Mouse (Mus musculus) left cerebral cortex, postnatal 10 days (tissue): Measurements from ENCODE around the gene Fgf15. TPM values are rescaled to one million over a fixed set of nuclear protein-coding genes. Genes with fewer than 3 reads are reported as not detected.
"Not testable (repeated sequence)": the region's sequence is repeated elsewhere in the genome, so short reads cannot be mapped to it uniquely, and the experiment has no call there.

ENCODE experiments used
- DNase-seq, 2 experiments: peaks; one replicate each; pipeline ENCODE4 v3.0.0; 2021 to 2022; ENCODE audit warnings: low spot score in 2 of 2, mixed read lengths in 1 of 2; ENCODE audit errors: extremely low spot score in 1 of 2
- intact Hi-C: fragments of 180-260 bp; cut with DNase I; formaldehyde crosslinking; loops from one replicate; pipeline ENCODE4 v1.15.1; 2025
- total RNA-seq, 2 experiments: library from RNA; stranded (reverse); gene quantifications; 2 replicates each; pipeline ENCODE4 v1.2.3; 2021

Gene Fgf15
- total RNA-seq, 2 experiments from 2014 or later: not detected

DNA sequence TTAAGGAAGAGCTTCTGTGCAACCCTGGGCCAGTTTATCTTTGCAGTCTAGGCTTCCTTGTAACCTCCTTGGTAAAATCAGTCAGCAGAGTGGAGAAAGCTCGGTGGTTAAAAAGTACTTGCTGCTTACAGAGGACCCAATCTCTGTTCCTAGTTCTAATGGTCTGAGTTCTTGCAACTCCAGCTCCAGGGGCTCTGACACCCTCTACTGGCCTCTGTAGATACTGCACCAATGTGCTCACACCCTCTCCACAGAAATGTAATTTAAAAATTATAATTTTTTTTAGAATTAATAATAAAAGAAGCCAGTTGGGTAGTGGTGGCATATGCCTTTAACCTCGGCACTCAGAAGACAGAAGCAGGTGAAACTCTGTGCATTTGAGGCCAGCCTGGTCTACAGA, 8.7 kb upstream of the Fgf15 start:
- DNase-seq: no peak
- intact Hi-C loops: no loop called here

DNA sequence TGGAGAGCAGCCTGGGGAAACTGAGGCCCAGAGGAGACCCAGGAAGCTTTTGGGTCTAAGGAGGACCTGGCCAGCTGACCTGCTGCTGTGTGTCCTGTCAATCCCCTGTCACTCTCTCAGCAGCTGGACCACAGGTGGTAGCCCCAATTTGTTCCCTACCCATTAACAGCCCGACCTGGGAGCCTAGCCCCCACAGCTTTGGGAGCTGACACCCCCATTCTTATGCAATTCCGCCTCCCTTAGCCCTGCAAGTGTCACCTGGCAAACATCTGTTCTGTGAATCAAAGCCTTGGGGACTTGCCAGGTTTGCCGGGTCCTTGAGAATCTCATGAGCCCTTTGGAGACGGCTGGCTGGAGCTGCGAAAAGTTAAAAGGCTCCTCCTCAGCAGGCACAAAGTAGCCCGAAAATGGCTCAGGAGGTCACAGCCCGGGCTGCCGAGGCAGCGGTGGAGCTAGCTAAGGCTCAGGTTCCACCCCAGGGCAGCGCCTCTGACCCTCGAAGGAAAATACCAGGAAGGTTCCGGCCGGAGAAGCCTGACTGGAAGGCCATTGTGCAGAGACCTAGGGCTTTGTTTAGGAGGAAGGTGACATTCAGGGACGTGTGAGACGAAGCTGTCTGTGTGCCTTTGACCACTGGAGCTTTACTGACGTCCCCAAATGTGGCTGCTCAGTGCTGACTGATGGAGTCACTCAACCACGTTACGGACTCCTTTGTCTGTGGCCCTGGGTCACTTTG, 7.6 kb upstream of the Fgf15 start:
- intact Hi-C loops: no loop called here
- no peak for DNase-seq

DNA sequence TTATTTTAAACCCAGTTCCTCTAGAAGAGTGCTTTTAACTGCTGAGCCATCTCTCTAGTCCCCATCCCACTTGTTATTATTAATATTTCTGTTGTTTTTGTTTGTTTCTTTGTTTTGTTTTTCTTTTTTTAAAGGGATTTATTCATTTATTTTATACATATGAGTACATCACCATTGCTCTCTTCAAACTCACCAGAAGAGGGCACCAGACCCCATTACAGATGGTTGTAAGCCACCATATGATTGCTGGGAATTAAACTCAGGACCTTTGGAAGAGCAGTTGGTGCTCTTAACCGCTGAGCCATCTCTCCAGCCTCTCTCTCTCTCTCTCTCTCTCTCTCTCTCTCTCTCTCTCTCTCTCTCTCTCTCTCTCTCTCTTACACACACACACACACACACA, 5.7 kb upstream of the Fgf15 start:
- DNase-seq: not testable (repeated sequence)
- intact Hi-C loops: loop anchor here (5.0 kb wide), 2 partner anchors 48 to 303 kb away; no protein-coding TSS in a partner anchor

DNA sequence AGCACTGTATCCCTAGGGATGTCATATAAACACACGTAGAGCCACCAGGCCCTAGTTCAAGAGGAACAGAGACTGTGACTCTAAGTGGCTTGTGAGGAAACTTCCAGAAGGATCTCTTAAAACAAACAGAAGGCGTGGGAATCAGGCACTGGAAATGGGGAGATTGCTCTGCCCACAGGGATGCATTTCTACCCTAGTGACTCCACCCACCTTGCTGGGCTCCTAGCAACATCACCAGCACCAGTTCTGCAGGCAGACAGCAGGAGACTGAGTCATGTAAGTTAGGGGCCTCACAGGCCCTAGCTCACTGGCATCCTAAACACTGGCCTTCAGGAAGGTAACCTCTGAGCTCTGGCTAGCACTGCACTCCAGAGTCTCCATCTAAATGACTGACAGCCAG, 4.5 kb upstream of the Fgf15 start:
- intact Hi-C loops: loop anchor here (5.0 kb wide), 2 partner anchors 50 to 305 kb away; no protein-coding TSS in a partner anchor
- DNase-seq: no peak

DNA sequence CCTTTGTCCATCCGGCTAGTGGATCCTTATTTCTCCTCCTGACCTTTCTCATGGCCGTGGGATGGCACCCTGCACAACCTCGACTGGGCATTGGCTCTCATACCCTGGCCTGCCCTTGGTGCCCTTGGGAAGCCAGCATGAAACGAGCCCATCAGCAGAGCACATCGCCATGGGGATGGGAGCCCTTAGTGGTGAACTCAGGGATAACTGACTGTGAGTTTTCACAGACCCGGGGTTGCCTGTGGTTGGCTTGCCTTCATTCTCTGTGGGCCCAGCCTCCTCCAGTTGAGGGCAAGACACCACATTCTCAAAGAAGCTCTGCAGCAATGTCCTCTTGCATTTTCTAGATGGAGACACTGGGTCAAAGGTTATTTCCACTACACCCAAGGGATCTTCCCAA, 4.0 kb upstream of the Fgf15 start:
- DNase-seq: no peak
- intact Hi-C loops: loop anchor here (5.0 kb wide), 2 partner anchors 50 to 305 kb away; no protein-coding TSS in a partner anchor

DNA sequence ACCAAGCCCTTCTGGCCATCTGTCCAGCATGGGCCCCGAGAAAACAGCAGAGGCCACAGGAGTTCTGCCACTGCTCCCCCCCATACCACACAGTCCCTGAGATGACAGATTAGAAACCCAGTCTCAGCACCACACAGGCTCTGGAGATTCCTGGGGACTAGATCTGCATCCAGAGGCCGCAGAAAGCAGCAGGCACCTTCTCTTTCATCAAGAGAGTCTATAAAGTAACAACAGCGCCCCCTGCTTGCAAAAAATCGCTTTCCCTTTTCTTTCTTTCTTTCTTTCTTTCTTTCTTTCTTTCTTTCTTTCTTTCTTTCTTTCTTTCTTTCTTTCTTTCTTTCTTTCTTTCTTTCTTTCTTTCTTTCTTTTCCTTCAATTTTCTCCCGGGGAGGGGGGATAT, 2.1 kb upstream of the Fgf15 start:
- intact Hi-C loops: loop anchor here (1.0 to 5.0 kb wide), 3 partner anchors 52 to 307 kb away; no protein-coding TSS in a partner anchor
- peak in 1 of 2 experiments; percentile 51 for DNase-seq

DNA sequence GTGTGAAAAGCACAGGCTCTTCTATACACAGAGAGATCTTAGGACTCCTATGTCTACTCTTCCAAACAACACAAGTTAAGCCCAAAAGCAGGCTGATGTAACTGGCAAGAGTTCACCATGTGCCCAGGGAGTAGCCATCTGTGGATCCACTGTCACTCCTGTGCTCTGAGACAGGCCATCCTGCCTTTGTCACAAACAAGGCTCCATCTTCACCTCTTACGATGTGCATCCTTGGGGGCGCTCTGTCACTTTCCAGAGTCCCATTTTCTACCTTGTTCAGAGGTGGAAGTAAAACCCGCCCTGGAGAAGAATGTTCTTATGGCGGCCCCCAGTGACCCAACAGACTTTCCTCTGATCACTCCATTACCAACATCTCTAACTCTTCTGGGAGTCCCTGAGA, 1.6 kb upstream of the Fgf15 start:
- intact Hi-C loops: loop anchor here (1.0 to 5.0 kb wide), 3 partner anchors 52 to 307 kb away; no protein-coding TSS in a partner anchor
- DNase-seq: no peak

DNA sequence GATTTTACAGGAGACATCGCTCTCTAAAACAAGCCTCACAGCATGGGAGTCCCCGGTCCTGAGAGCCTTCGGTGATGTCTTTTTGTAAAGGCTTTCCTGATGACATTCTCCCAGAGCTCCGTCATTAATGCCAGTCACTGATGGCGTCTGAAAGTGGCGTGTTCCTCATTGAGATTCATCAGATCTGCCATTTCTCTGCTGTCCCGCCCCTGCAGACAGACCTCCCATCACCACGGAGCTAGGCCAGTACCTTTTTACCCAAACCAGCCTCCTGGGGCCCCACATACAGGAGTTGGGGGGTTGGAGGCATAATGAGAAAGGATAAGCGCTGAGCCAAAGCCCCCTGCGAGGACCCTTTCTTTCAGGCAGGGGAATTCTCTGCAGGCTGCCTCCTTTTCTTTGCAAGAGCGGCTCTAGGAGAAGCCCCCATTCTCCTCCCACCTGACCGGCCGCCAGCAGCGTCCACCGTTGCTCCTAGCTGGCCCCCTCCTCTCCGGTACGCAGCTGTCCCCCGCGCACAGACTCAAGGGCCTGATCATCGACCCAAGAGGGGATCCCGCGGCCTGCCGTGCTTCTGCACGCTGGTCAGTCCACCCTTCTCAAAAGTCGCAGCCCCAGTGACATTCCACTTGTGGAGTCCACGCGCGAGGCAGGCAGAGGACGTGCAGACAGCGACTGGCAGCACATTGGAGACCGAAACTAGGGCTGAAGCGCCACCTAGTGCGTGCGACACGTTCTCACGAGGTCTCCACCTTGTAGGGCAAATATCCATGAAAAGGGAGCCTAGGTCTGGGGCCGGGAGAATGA, 823 bp upstream of the Fgf15 start:
- DNase-seq: peak; percentile 48 to 83
- intact Hi-C loops: no loop called here

DNA sequence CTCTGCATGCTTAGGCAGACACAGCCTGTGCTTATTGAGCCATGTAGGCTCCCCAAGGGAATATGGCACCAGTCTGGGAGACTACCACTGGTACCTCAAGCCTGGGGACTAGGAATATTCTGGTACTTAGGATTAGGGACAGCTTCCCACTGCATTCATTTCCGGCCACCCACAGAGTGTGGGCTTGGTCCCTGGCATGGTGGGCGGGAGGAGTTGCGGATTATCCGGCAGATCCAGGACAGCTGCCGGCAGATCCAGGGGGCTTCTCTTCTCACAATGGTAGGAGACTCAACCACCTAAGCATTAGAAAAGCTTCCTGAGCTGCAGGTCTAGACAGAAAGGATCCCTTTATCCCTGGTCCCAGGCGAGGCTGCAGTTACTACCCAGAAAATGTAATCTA, 2.2 kb downstream of the Fgf15 start:
- intact Hi-C loops: no loop called here
- DNase-seq: no peak

DNA sequence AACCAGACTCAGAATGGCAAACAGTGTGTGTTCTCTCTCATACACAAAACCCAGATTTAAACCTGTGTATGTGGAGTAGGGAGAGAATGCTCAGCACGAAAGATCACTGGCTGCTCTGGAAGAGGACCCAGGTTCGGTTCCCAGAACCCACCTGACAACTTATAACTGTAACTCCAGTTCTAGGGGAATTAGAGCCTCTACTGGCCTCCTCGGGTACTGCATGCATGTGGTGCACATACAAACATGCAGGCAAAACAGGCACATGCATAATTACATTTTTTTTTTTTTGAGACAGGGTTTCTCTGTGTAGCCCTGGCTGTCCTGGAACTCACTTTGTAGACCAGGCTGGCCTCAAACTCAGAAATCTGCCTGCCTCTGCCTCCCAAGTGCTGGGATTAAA, 9.2 kb downstream of the Fgf15 start:
- intact Hi-C loops: loop anchor here (5.0 kb wide), 1 partner anchor 318 kb away; no protein-coding TSS in a partner anchor
- not testable (repeated sequence) for DNase-seq

DNA sequence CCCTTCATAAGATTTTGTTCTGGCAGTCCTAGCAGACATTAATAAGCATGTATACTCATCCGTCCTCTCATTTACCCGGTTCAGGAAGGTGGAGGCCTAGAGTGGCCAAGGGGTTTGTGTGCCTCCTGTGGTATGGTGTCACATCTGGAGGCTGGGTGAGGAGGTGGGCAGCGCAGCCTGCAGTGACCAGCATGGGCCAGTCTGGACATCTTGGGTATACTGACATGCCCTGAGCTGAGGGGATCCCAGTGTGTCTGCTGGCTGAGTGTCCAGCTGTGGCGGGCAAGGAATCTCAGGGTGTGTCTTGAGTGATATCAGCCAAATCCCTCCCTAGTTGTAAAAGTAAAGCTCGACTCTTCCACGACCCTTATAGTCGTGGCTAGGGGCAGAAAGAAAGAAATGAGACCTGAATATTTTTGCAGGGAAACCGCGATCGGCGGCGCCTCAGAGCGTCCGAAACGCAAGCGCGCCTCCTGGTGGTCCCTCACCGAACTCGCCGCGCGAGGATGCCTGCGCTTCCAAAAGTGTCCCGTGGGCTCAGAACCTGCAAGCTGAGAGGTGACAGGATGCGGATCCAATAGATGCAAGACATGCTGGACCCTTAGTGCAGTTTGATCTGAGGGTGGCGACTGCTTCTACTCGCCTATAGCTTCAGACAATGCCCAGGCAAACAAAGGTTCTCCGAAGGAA, 10.5 kb downstream of the Fgf15 start:
- DNase-seq: peak in 1 of 2 experiments; percentile 73
- intact Hi-C loops: loop anchor here (5.0 kb wide), 1 partner anchor 320 kb away; no protein-coding TSS in a partner anchor

DNA sequence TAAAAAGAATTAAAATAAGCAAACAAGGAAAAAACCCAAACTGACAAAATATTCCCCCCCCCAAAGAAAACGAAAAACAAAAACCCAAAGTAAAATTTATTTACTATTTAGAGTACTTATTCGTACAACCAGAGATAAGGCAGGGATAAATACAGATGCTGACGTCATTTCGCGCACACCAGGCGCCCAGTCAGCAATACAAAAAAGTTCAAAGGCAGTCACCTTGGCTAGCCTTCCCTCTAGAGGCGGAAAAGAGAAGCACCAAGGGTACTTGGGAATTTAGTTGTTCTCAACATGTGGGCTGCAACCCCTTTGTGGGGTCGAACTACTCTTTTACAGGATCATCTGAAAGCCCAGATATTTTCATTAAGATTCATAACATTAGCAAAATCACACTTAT, 11.5 kb downstream of the Fgf15 start:
- intact Hi-C loops: loop anchor here (5.0 kb wide), 1 partner anchor 320 kb away; no protein-coding TSS in a partner anchor

DNA sequence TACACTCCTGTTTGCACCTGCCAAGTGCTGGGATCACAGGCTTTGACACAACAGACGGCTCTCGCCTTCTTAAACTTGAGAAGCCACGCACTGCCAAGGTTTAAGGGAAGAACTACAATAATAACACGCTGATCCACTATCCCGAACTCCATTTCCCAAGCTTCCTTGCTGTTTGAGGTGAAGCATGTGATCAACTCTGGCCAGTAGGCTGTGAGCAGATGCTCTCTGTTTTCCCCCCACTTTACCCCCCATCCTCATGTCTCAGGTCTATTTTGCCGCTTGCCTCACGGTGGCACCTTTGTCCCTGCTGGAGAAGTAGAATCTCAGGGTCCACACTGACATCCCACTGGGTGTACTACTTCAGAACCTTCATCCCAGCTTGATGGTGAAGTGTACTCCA, 12.4 kb downstream of the Fgf15 start:
- no peak for DNase-seq
- intact Hi-C loops: loop anchor here (5.0 kb wide), 1 partner anchor 321 kb away; no protein-coding TSS in a partner anchor

More for the DNA sequence above, 11.5 kb downstream of the Fgf15 start:
- no peak for DNase-seq

DNA sequence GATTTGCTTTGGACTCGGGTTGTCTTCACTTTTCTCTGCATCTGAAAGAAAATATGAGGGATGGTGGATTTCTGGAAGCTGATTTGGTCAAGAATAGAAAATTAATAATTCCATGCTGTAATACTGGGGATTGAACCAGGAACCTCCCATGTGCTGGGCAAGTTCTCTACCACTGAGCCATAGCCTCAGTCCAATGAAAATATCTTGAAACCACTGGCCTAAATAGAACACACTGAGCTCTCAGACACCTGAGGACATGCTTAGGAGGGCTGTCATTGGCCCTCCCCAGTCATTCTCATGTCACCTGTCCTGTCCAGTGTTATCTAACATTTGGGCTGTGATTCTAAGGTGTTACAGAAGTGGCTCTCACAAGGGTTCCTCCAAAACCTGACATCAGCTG, 14.8 kb downstream of the Fgf15 start:
- intact Hi-C loops: no loop called here
- no peak for DNase-seq

DNA sequence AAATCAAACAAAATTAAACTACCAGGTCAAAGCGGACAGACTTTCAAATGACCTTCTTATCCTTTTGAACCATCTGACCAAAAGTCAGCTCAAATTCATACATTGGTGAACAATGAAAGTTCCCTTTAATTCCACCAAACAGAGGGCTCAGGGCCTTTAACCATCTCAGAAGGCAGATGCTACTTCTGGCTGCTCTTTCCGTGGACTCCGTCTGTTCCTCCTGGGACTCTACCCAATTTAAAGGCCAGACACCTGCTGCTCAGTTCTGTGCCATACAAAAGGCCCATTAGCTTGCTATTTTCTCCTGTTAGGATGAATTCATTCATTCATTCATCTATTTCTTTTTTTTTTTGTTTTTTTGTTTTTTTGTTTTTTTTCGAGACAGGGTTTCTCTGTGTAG, 16.6 kb downstream of the Fgf15 start:
- intact Hi-C loops: no loop called here
- no peak for DNase-seq

DNA sequence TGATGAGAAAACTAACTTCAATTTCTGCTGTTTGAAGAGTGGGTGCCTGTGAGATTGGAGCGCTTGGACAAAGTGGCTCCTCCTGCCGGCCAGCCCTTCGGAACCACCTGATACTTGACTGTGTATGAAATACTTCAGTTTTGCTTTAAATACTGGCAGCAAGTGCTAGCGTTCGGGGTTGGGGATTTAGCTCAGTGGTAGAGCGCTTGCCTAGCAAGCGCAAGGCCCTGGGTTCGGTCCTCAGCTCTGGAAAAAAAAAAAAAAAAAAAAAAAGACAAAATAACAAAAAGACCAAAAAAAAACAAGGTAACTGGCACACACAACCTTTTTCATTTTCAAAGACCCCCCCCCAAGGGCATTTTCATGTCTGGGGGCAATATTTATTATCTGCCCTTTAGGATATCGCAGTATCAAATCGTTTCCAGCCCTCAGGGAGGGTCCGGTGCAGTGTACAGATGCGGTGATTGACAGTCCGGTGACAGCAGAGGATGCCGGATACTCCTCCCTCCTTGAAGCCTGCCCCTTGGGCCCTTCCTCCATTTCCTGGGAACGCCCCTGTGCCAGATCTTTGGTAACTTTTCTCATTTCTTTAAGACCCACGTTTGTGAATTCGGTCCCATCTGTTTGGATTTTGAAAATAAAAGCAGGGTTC, 18.1 kb downstream of the Fgf15 start:
- peak; percentile 62 to 78 for DNase-seq
- intact Hi-C loops: no loop called here

DNA sequence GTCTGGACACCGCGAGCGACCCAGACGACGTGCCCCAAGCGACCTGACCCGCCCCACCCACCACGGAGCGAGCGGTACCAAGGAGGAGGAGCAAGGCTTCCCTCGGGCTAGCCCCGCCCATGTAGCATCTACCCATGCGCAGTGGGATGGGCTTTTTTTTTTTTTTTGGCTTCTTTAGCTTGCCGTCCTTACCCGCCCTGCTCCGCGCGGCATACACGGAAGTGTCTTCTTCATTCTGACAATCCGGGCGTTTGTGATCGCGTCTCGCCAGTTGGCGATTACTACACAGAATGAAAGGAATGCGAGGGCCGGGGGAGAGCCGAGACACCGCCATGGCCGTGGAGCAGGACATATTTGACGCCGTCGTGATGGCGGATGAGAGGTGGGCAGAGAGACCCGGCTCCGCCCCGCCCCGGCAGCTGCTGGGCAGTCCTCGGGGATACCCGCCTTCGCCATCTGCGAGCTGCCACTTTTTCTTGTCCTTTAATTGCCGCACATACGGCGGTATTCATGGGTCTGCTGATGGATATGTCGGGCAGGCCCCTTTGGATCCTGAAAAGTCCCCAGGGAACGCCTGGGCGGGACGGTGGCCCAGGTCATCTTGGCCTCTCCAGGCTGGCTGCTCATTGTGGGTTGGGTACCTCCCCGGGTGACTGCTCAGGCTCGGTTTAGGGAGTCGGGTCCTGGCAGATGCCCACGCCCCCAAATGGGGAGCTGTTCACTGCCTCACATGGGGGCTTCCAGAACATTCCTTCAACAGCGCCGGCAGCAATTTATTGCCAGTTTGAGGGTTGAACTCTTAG, 18.8 kb downstream of the Fgf15 start, which contains the start of gene LTO1:
Gene LTO1 (plus strand): TSS at position 153 of the 803 bp plus-strand sequence.
- DNase-seq: peak; percentile 87 to 94
- intact Hi-C loops: no loop called here

DNA sequence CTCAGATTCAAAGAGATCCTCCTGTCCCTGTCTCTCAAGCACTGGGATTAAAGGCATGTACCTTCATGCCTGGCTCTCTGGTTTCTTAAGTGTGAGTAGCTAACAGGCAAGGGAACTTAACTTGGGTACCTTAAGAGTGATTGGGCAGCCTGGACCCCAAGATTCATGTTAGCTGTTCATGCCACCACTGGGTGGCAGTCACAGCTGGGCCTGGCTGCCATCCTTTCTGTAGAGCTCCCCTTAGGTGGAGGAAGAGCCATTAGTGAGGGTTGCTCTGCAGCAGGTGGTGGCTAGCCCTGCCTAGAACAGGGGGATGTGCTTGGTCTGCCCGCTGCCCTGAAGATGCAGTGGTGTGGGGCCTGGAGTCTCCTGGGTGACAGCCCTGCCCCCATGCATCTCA, 22.5 kb downstream of the Fgf15 start:
- no peak for DNase-seq
- intact Hi-C loops: no loop called here
